Mouse (Mus musculus): ENCODE data around the gene Mef2d.

Gene Mef2d

GRCm38 (mm10) chr3:88207451-88208100 is 65.4 kb downstream of the Mef2d start:
- no peak for DNase-seq (ENCODE audit: low read depth in 2 of 2, low spot score in 2 of 2)

DNA sequence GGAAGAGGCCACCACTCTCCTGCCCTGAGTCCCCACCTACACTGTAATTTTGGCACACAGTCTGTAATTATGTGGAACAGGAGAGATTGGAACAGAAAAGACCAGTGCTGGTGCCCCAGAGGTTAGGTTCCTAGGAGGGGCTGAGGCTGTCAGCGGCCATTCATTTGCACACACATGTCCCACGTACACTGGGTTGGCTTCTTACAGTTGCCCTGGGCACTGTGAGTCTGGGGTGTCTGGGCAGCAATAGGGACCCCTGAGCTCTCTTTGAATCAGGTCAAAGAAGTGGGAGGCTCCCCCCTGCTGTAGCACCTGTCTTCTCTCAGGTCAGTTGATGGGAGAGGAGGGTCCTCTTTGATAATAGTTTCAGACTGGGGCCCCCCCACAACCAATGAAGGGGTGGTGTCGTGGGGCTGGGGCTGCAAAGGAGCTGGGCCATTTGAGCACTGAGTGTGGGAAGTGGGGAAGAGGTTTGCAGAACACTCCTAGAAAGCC is 66.1 kb downstream of the Mef2d start:
- DNase-seq (ENCODE audit: low read depth in 2 of 2, low spot score in 2 of 2): no peak

DNA sequence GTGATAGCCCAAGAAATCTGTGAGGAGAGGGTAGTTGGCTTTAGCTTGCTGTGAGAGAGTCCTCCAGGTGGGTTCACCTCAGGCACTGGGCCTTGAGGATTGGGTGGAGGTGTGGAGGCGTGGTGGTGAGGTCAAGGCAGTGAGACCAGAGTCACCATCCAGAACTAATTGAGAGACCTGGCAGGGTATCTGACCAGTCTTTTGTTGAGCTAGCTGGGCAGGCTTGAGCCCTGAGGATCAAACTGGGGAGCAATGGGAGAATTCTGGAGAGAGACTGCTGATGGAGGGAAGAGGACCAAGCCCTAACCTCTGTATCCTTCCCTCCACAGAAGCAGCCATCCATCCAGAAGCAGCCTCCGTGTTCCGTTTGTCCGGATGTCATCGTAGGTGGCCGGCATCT is 67.1 kb downstream of the Mef2d start:
- no peak for DNase-seq (ENCODE audit: low read depth in 2 of 2, low spot score in 2 of 2)

DNA sequence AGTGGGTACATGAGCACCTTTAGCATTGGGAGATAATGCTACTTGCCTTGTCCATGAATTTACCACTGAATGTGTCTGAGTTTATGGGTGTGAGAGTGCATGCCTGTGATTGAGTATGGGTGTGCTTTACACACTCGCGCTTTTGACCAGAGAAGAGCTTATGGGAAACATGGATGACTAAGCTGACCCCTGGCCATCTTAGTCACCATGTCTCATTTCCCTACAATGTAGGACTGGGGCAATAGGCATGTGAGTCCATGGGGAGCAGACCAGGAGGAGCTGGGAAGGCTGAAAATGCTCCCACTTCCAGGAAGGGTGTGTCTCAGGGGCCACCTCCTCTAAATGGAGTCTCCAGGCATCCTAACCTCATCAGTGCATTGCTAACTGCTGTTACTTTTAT is 67.9 kb downstream of the Mef2d start:
- no peak for DNase-seq (ENCODE audit: low read depth in 2 of 2, low spot score in 2 of 2)

DNA sequence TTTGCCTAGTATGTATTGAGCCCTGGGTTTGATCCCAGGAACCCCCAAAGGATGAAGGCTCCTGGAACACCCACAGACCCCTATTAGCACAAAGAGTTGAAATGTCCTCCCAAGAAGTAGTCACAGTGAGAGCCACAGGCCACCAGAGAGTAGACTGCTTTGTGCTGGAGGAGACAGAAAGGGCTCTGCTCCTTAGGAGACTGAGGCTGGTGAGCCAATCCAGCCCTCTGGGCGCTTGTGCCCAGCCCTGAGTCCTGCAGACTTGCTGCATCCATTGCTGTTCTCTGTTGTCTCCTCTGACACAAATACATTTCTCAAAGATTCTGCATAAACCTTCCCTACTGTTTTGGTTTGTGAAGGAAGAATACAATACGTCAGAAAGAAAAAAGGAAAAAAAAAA is 68.7 kb downstream of the Mef2d start:
- DNase-seq (ENCODE audit: low read depth in 2 of 2, low spot score in 2 of 2): no peak

GRCm38 (mm10) chr3:88212356-88212755 is 70.2 kb downstream of the Mef2d start:
- no peak for DNase-seq (ENCODE audit: low read depth in 2 of 2, low spot score in 2 of 2)

GRCm38 (mm10) chr3:88213019-88213418 is 70.8 kb downstream of the Mef2d start:
- no peak for DNase-seq (ENCODE audit: low read depth in 2 of 2, low spot score in 2 of 2)

GRCm38 (mm10) chr3:88214197-88214938 is 72.2 kb downstream of the Mef2d start:
- no peak for DNase-seq (ENCODE audit: low read depth in 2 of 2, low spot score in 2 of 2)

GRCm38 (mm10) chr3:88214971-88215552 is 72.9 kb downstream of the Mef2d start:
- peak in 1 of 2 experiments; percentile 25 for DNase-seq (ENCODE audit: low read depth in 2 of 2, low spot score in 2 of 2)

GRCm38 (mm10) chr3:88215553-88216004 is 73.4 kb downstream of the Mef2d start:
- no peak for DNase-seq (ENCODE audit: low read depth in 2 of 2, low spot score in 2 of 2)

DNA sequence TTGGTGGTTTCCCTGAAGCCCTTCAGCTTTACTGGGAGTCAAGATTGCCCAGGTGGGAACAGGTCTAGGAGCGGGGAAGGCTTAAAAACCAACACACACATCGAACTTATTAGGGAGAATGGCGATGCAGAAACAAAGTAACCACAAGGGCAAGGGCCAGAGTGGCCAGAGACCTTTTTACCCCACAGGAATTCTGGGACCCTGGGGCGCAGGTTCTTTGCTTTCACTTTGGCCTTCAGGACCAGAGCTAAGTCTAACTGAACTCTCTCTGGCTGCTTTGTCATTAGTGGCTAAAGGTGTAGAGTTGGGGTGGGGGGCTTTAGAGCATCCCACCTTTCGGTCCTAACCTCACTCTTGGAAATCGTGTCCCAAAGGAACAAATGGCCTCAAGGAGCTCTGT is 73.9 kb downstream of the Mef2d start:
- DNase-seq (ENCODE audit: low read depth in 2 of 2, low spot score in 2 of 2): no peak

DNA sequence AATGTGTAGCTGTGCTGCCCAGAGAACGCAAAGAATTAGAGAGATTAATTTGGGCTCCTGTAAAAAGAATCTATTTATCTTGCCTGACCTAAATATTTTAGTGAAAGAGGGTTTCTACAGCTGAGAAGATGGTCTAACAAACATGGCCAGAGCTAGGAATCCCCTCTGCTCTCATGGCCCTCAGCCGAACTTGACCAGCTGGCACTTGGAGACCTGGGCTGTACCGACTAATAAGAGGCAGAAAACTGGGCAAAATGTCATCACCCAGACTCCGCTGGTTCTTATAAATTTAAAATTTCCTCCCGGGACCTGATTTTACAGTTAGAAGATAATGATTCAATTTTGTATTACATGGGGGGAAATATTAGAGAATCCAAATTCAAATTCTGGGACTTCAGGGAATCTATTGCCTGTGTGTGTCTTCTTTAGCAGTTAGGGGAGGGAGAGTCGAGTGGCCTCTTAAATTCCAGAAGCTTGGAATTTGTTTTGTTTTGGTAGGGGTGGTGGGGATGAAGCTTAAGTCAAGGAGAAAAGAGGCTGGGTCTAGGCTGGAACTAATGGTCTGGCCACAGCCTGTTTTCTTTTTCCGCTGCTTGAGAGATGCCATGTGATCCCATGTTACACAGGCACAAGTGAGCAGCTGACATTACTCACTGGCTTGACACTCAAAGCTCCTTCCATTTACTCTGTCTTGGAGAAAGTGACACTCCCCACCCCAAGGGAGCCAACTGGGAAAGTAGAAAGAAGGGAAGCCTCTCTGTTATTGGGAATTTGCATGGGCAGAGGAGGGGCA is 74.6 kb downstream of the Mef2d start:
- no peak for DNase-seq (ENCODE audit: low read depth in 2 of 2, low spot score in 2 of 2)

DNA sequence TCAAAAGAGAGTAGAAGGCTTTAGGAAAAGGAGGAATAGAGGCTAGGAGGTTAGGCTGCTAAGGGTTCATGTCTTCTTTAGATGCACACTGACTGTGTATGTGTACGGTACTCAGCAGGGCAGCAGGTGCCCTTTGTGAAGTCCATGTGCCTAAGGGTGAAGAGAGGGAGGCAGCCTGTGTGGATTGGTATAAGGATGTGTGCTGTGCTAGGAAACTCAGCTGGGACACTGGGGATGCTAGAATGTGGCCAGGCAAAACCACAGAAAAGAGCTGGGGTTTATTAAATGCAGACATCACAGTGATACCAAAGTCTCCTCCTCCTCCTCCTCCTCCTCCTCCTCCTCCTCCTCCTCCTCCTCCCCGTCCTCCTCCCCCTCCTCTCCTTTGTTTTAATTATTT is 75.5 kb downstream of the Mef2d start:
- DNase-seq (ENCODE audit: low read depth in 2 of 2, low spot score in 2 of 2): no peak

GRCm38 (mm10) chr3:88219940-88220339 is 77.8 kb downstream of the Mef2d start:
- no peak for DNase-seq (ENCODE audit: low read depth in 2 of 2, low spot score in 2 of 2)

DNA sequence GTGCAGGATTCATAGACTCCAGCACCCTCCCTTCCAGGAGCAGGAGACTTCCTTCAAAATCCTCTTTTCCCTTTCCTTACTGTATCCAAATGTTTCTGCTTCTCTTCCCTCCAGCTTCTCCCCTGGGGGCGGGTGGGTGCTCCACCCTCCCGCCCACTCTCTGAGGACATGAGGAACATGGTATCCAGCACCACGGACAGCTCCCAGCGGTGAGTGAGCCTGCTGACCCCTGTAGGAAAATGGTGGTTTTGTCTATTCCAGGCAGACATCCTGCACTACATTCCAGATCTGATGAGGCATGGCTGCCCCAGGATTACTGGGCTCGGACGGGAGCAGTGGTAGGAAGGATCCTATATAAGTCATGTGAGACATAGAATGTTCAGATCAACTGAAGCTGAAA is 78.7 kb downstream of the Mef2d start:
- DNase-seq (ENCODE audit: low read depth in 2 of 2, low spot score in 2 of 2): no peak

Data from CD8-positive naive resting alpha-beta T cell, adult 2 months (primary cell).